Mouse (Mus musculus) CH12.LX (cell line): ENCODE results near the gene Smg5. TPM values are rescaled to one million over a fixed set of nuclear protein-coding genes. Genes with fewer than 3 reads are reported as not detected.

Experiments used
- DNase-seq: peaks from one replicate; pipeline ENCODE4 v3.0.0-alpha.2; 2013; ENCODE audit errors: extremely low read depth
- H3K27ac ChIP-seq: 2 replicates; pipeline ENCODE4 v1.5.1; 2012; ENCODE audit warnings: low read depth, mild to moderate bottlenecking, control low read depth, moderate library complexity; ENCODE audit not compliant: insufficient read depth
- H3K27me3 ChIP-seq: replicated peaks from 2 replicates; pipeline ENCODE3; 2012; ENCODE audit warnings: inconsistent platforms
- H3K36me3 ChIP-seq, 2 experiments: replicated peaks in 1 of 2; 2 replicates each; pipeline versions ENCODE3 to v1.6.1; 2012; ENCODE audit warnings: inconsistent platforms in 1 of 2, low read length in 1 of 2, mild to moderate bottlenecking in 1 of 2, mixed read lengths in 1 of 2, moderate library complexity in 1 of 2; ENCODE audit not compliant: control insufficient read depth in 1 of 2, insufficient read depth in 1 of 2
- H3K4me1 ChIP-seq, 2 experiments: 2 replicates each; pipeline ENCODE4 v1.6.1; 2012; ENCODE audit warnings: inconsistent platforms in 1 of 2, moderate library complexity in 1 of 2; ENCODE audit not compliant: insufficient read depth in 2 of 2, control insufficient read depth in 1 of 2
- H3K4me2 ChIP-seq: 2 replicates; pipeline ENCODE4 v1.6.1; 2012; ENCODE audit warnings: low read depth, mild to moderate bottlenecking, control low read depth; ENCODE audit not compliant: poor library complexity, insufficient read depth, severe bottlenecking
- H3K4me3 ChIP-seq, 3 experiments: fragments of 150-350 bp in 1 of 3; sonication (generic) in 1 of 3; replicated peaks in 1 of 3; 2 replicates each; pipeline versions ENCODE3 to v1.5.1; 2011 to 2012; ENCODE audit warnings: low read depth in 2 of 3, low read length in 2 of 3, mild to moderate bottlenecking in 2 of 3, moderate library complexity in 2 of 3, control low read depth in 1 of 3, improper control_type of control experiment in 1 of 3, inconsistent platforms in 1 of 3, mixed read lengths in 1 of 3; ENCODE audit not compliant: poor library complexity in 1 of 3
- H3K79me2 ChIP-seq: replicated peaks from 2 replicates; pipeline ENCODE4 v1.6.1; 2012; ENCODE audit warnings: mild to moderate bottlenecking, moderate library complexity; ENCODE audit not compliant: control insufficient read depth, poor library complexity, insufficient read depth, severe bottlenecking; ENCODE audit errors: extremely low read depth
- H3K9ac ChIP-seq: 2 replicates; pipeline ENCODE4 v1.6.1; 2012; ENCODE audit warnings: low read depth, mild to moderate bottlenecking, control low read depth, moderate library complexity; ENCODE audit not compliant: insufficient read depth
- H3K9me3 ChIP-seq: replicated peaks from 2 replicates; pipeline ENCODE3; 2012; ENCODE audit warnings: low read length, inconsistent platforms, mixed read lengths
- BHLHE40 ChIP-seq: IDR thresholded peaks from 2 replicates; pipeline ENCODE4 v1.6.1; 2011; ENCODE audit warnings: mild to moderate bottlenecking, low read depth, low read length, improper control_type of control experiment
- CHD1 ChIP-seq: IDR thresholded peaks from 2 replicates; pipeline ENCODE4 v1.6.1; 2012; ENCODE audit warnings: low read depth, low read length, improper control_type of control experiment, inconsistent platforms
- CHD2 ChIP-seq: IDR thresholded peaks from 2 replicates; pipeline ENCODE4 v1.6.1; 2011; ENCODE audit warnings: low read length, improper control_type of control experiment
- CTCF ChIP-seq, 2 experiments: IDR thresholded peaks in 1 of 2; conservative IDR thresholded peaks in 1 of 2; 2 replicates each; pipeline ENCODE4 v1.5.1; 2011 to 2012; ENCODE audit warnings: low read depth in 2 of 2, low read length in 2 of 2, improper control_type of control experiment in 1 of 2, inconsistent platforms in 1 of 2, mild to moderate bottlenecking in 1 of 2, moderate library complexity in 1 of 2
- ELF1 ChIP-seq: IDR thresholded peaks from 2 replicates; pipeline ENCODE4 v1.6.1; 2014; ENCODE audit warnings: low read depth, mild to moderate bottlenecking, inconsistent platforms, low read length, improper control_type of control experiment
- ETS1 ChIP-seq: conservative IDR thresholded peaks from 2 replicates; pipeline ENCODE4 v1.6.1; 2012; ENCODE audit warnings: low read depth, mild to moderate bottlenecking, inconsistent platforms, low read length, improper control_type of control experiment, moderate library complexity
- GABPA ChIP-seq: IDR thresholded peaks from 2 replicates; pipeline ENCODE4 v1.6.1; 2012; ENCODE audit warnings: low read depth, low read length, improper control_type of control experiment, inconsistent platforms; ENCODE audit not compliant: insufficient replicate concordance
- HCFC1 ChIP-seq: IDR thresholded peaks from 2 replicates; pipeline ENCODE4 v1.6.1; 2012; ENCODE audit warnings: low read depth, mild to moderate bottlenecking, inconsistent platforms, low read length, improper control_type of control experiment
- JUN ChIP-seq: IDR thresholded peaks from 2 replicates; pipeline ENCODE4 v1.6.1; 2011; ENCODE audit warnings: low read depth, mild to moderate bottlenecking, low read length, improper control_type of control experiment, moderate library complexity; ENCODE audit not compliant: insufficient read depth
- KAT2A ChIP-seq: IDR thresholded peaks from 2 replicates; pipeline ENCODE4 v1.6.1; 2012; ENCODE audit warnings: low read length, improper control_type of control experiment, inconsistent platforms; ENCODE audit not compliant: insufficient replicate concordance
- MAX ChIP-seq: IDR thresholded peaks from 2 replicates; pipeline ENCODE4 v1.6.1; 2011; ENCODE audit warnings: low read length, improper control_type of control experiment
- MAZ ChIP-seq: IDR thresholded peaks from 2 replicates; pipeline ENCODE4 v1.6.1; 2012; ENCODE audit warnings: low read depth, mild to moderate bottlenecking, inconsistent platforms, low read length, improper control_type of control experiment, moderate library complexity
- MEF2A ChIP-seq: IDR thresholded peaks from 2 replicates; pipeline ENCODE4 v1.6.1; 2014; ENCODE audit warnings: low read depth, mild to moderate bottlenecking, inconsistent platforms, low read length, improper control_type of control experiment, borderline replicate concordance
- MXI1 ChIP-seq: IDR thresholded peaks from 2 replicates; pipeline ENCODE4 v1.6.1; 2011; ENCODE audit warnings: mild to moderate bottlenecking, low read depth, low read length, improper control_type of control experiment
- PAX5 ChIP-seq: IDR thresholded peaks from 2 replicates; pipeline ENCODE4 v1.6.1; 2012; ENCODE audit warnings: low read length, inconsistent platforms, mixed read lengths
- POLR2A ChIP-seq: IDR thresholded peaks from 2 replicates; pipeline ENCODE4 v1.6.1; 2011; ENCODE audit warnings: low read depth, mild to moderate bottlenecking, improper control_type of control experiment, low read length
- RCOR1 ChIP-seq: conservative IDR thresholded peaks from 2 replicates; pipeline ENCODE4 v1.6.1; 2012; ENCODE audit warnings: low read depth, mild to moderate bottlenecking, inconsistent platforms, low read length, improper control_type of control experiment
- SIN3A ChIP-seq: IDR thresholded peaks from 2 replicates; pipeline ENCODE4 v1.6.1; 2012; ENCODE audit warnings: low read length, improper control_type of control experiment, inconsistent platforms
- SMC3 ChIP-seq: IDR thresholded peaks from 2 replicates; pipeline ENCODE4 v1.6.1; 2011; ENCODE audit warnings: low read depth, low read length, improper control_type of control experiment
- TBP ChIP-seq: conservative IDR thresholded peaks from 2 replicates; pipeline ENCODE4 v1.6.1; 2011; ENCODE audit warnings: low read depth, low read length, improper control_type of control experiment
- TCF12 ChIP-seq: IDR thresholded peaks from 2 replicates; pipeline ENCODE4 v1.6.1; 2014; ENCODE audit warnings: low read depth, mild to moderate bottlenecking, inconsistent platforms, low read length, improper control_type of control experiment
- USF1 ChIP-seq: IDR thresholded peaks from 2 replicates; pipeline ENCODE4 v1.6.1; 2014; ENCODE audit warnings: low read depth, mild to moderate bottlenecking, inconsistent platforms, low read length, improper control_type of control experiment
- USF2 ChIP-seq: conservative IDR thresholded peaks from 2 replicates; pipeline ENCODE4 v1.6.1; 2011; ENCODE audit warnings: low read depth, low read length, improper control_type of control experiment
- ZC3H11A ChIP-seq: IDR thresholded peaks from 2 replicates; pipeline ENCODE4 v1.6.1; 2012; ENCODE audit warnings: low read depth, mild to moderate bottlenecking, inconsistent platforms, low read length, improper control_type of control experiment
- ZKSCAN1 ChIP-seq: IDR thresholded peaks from 2 replicates; pipeline ENCODE4 v1.6.1; 2012; ENCODE audit warnings: low read depth, inconsistent platforms, low read length, improper control_type of control experiment, borderline replicate concordance
- dilution Hi-C: fragments of 300-500 bp; cut with MboI; formaldehyde crosslinking; loops from 2 replicates; pipeline ENCODE4 v1.14.3; 2020; ENCODE audit warnings: low sequenced_read_pairs; ENCODE audit not compliant: extremely low pct_unique_long_range_greater_than_20kb, extremely low pct_ligation_motif_present
- in situ Hi-C: fragments of 300-500 bp; cut with MboI; formaldehyde crosslinking; loops from 3 replicates; pipeline ENCODE4 v1.14.3; 2019; ENCODE audit warnings: low sequenced_read_pairs, low pct_ligation_motif_present, low pct_unique_long_range_greater_than_20kb, mixed read lengths
- polyA plus RNA-seq: library from polyadenylated mRNA; unstranded; fragments of >175 nt; gene quantifications from 2 replicates; pipeline ENCODE4 v1.2.1, GENCODE M21; 2012; ENCODE audit warnings: low read depth; ENCODE audit not compliant: insufficient read length
- total RNA-seq, 2 experiments: library from RNA; depleted of rRNA; stranded (reverse); fragments of 300-350 nt in 1 of 2; fragments of >200 nt in 1 of 2; gene quantifications; 2 replicates each; pipeline ENCODE4 v1.2.3; 2012 to 2014

Gene Smg5
- total and polyA plus RNA-seq, 3 experiments = 43.7 to 81.6 (median 58.3) TPM

GRCm38 (mm10) chr3:88324951-88325405, 11.1 kb upstream of the Smg5 start, which contains the start of gene Glmp (continued):
- TF ChIP-seq ETS1 = no peak; the same call in 1 of the 2 replicates
- peak; percentile 72 for TF ChIP-seq BHLHE40
- TF ChIP-seq MEF2A = no peak
- peak; percentile 73 for TF ChIP-seq HCFC1
- TF ChIP-seq MXI1 = peak; percentile 75; the same call in 1 of the 2 replicates
- TF ChIP-seq MAZ = no peak
- 0 out of 2 replicates have a peak, but pooled peaks have one; percentile 41 for TF ChIP-seq KAT2A
- no peak for TF ChIP-seq JUN
- no peak for TF ChIP-seq GABPA
- no peak for TF ChIP-seq CHD2
- TF ChIP-seq SIN3A = peak; percentile 96
- TF ChIP-seq TBP = 0 out of 2 replicates have a peak, but pooled peaks have one; percentile 20
- TF ChIP-seq, all 38 proteins: peak for 17

GRCm38 (mm10) chr3:88328956-88329355, 7.1 kb upstream of the Smg5 start:
- Histone ChIP-seq H3K4me3 (no peak overlapping the region), H3K36me3 (peaks cover 26 to 64% of the 10 kb centered on the region in 2 experiments), H3K4me2 (no peak overlapping the region), H3K79me2 (no peaks in the 10 kb centered on the region; the same call in 1 of the 2 replicates), H3K9ac (no peak overlapping the region), H3K4me1 (peaks cover 10 to 25% of the 10 kb centered on the region in 2 experiments), H3K9me3 (no peaks in the 10 kb centered on the region), H3K27me3 (no peaks in the 10 kb centered on the region), H3K27ac (no peak overlapping the region)
- in situ Hi-C loops (no loop called here), dilution Hi-C loops (no loop called here)
- TF ChIP-seq SIN3A (no peak), POLR2A (no peak), ETS1 (no peak), ZC3H11A (no peak), HCFC1 (no peak), ELF1 (no peak), TBP (no peak), CTCF (conservative IDR thresholded peaks at IDR 0.05 in 1 of 2, IDR thresholded peaks at IDR 0.05 in 1 of 2; ENCODE audit: low read depth in 2 of 2, low read length in 2 of 2) (no peak), MEF2A (no peak), KAT2A (no peak), MAX (no peak), CHD1 (no peak), SMC3 (no peak), ZKSCAN1 (no peak), PAX5 (no peak), USF2 (no peak), TCF12 (no peak), RCOR1 (no peak), JUN (no peak), USF1 (no peak)
- DNase-seq = no peak
